Mouse (Mus musculus) retina, adult 2 months (tissue): ENCODE data around the gene Stk35.

Source experiments
- DNase-seq: peaks from one replicate; pipeline ENCODE4 v3.0.0-alpha.2; 2012; ENCODE audit warnings: low read depth, low spot score

Stk35 gene

DNA sequence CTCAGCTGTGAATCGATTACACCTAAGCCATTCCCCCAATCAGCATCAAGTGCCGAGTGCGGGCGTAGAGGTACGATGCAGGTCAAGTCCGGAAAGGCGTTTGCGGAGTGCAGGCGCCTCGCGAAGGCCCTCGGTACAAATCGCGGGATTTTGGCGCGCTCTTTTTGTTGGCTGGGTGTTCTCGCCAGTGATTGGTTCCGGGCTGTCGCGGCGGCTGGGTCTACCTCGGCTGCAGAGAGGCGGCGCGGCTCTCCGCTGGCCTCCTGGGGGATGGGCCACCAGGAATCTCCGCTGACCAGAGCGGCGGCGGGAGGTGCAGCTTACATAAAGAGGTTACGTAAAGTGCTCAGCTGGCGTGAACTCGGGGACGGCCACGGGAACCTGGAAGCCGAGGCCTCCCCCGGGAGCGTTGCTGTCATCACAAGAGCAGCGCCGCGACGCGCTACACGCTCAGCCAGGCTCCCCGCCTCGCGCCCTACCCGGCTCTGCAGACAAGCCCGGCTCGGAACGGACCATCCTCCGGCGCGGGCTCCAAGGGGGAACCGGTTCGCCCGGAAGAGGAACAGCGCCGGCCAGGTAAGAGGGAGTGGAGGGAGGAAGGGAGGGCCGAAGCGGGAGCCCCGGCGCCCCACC, at the start of gene Stk35:
Gene Stk35, plus strand, starts transcription at position 247 of the 633 bp plus-strand sequence.
- peak; percentile 82 for DNase-seq

DNA sequence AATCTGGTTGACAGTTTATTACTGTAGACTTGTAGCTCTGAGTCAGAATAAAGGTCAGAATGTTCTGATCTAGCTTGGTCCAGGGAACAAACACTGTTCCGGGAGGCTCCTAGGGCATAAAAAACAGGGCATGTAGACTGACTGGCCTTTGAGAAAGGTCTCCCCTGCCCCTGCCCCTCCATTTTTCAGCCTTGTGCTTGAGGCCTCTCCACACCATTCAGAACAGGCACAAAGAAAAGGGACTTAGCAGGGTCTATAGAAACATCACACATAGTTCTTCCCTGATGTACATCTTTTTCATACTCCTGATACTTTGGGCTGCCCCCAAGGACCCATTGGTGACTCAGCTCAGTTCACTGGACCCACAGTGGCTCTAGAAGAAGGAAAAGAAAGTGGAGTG, 18.3 kb upstream of the Stk35 start:
- no peak for DNase-seq

DNA sequence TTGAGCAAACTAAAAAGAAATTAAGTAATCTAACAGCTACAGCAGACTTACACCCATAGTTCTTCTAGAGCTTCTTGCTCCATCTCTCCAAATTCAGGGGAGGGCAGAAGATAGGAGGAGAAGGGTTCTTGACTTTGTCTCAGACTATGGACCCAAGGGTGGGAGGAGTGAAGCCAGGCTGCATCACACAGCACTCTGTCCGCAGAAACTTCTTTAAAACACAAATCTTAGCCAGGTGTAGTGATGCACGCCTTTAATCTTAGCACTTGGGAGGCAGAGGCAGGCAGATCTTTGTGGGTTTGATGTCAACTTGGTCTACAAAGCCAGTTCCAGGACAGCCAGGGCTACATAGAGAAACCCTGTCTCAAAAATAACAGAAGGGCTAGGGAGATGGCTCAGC, 3.8 kb upstream of the Stk35 start:
- DNase-seq: no peak

DNA sequence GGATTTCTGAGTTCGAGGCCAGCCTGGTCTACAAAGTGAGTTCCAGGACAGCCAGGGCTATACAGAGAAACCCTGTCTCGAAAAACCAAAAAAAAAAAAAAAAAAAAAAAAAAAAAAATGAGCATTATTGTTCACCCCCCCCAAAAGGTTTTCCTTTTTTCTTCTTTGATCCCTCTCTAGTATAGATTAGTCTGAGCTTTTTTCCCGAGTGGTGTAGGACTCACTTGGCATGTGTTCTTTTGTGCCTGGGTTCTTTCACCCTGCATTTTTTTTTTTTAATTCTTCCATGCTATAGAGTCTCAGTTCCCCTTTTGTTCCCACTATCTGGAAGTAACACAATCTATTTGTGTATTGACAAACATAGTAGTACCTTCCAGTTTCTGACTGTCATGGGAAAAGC, 2.6 kb upstream of the Stk35 start:
- DNase-seq: no peak

DNA sequence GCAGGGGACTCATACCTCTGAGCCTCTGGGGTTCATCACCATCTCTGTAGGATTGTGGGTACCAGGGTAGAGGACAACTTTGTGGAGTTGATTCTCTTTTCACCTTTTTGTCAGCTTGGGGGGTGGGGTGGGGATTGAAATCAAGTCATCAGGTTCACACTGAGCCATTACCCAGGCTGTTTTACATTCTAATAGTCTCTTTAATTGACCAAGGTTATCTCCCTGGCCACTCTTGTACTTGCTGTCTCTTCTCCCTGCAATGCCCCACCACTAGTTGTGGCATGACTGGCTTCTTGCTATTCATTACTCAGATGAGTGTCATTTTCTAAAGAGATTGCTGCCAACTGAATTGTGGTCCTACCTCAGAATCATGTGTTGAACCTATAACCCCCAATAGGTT, 1.9 kb upstream of the Stk35 start:
- no peak for DNase-seq

DNA sequence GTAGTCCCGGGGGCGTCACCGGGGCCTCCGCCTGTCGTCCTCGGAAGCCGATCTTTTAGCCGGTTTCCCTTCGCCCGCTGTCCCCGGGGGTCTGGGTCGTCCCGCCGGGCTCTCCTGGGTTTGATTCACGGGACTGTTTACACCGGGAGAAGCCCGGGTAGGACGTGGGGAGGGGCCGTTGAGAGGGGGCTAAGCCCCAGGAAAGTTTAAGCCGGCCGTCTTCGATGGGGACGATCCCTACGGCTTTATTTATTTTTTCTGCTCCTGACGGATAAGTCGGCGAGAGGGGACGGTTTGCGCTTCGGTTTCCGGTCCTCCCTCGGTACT, 550 bp downstream of the Stk35 start:
- no peak for DNase-seq

DNA sequence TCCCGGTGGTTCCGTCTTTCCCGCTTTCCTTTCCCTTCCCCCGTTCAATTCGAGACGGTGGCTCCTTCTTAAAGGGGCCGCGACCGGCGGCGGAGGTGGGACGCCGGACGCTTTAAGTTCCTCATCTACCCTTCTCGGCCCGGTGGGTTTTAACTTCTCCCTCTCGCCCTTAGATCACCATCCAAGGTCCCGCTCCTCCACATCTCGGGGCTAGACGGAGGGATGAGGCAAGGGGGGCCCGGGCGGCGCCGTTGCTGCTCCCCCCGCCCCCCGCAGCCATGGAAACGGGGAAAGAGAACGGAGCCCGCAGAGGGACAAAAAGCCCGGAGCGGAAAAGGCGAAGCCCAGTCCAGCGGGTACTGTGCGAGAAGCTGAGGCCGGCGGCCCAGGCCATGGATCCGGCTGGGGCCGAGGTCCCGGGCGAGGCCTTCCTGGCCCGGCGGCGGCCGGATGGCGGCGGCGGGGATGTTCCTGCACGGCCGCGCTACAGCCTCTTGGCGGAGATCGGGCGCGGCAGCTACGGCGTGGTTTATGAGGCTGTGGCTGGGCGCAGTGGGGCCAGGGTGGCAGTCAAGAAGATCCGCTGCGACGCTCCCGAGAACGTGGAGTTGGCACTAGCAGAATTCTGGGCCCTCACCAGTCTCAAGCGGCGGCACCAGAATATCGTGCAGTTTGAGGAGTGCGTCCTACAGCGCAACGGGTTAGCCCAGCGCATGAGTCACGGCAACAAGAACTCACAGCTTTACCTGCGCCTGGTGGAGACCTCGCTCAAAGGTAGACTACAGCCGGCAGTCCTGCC, 1.1 kb downstream of the Stk35 start:
- DNase-seq: peak; percentile 61

DNA sequence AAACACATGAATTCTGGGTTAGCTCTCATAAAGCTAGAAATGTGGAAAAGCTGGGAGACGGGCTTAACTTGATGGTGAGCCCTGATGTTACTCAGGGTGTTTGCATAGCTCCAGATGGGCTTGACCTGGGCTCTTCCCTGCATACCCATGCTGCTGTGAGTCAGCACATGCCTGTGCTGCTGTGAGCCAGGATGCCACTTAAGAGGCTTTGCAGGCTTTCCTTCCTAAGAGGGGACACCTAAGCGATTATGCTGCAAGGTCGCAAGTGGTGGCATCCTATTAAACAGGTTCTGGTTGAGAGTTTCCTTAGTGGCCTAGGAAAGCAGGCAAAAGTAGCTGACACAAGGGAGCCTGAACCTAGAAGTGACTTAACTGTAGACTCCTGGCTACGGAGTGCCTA, 5.2 kb downstream of the Stk35 start:
- DNase-seq: peak; percentile 93

DNA sequence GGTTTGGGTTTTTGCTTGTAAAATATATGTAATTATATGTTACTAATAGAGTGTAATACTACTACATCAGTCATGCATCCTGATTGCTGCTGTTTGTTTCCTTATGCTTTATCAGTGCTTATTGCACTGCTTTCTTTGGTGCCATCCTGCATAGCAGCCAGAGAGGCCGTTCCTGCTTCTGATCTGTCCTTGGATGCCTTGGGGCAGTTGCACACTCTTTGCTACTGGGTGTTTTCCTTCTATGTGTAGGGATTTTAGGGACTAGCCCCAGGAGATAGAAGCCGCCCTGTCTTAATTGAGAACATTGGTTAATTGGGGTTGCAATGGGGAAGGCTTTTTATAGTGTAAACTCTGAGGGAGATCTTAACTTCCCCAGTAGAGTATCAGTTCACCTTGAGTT, 6.2 kb downstream of the Stk35 start:
- DNase-seq: no peak

DNA sequence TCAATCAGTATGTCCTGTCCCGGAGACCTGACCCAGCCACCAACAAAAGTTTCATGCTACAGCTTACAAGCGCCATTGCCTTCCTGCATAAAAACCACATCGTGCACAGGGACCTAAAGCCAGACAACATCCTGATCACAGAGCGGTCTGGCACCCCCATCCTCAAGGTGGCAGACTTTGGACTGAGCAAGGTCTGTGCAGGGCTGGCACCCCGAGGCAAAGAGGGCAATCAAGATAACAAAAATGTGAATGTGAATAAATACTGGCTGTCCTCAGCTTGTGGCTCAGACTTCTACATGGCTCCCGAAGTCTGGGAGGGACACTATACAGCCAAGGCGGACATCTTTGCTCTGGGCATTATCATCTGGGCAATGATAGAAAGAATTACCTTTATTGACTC, 10.2 kb downstream of the Stk35 start:
- no peak for DNase-seq

DNA sequence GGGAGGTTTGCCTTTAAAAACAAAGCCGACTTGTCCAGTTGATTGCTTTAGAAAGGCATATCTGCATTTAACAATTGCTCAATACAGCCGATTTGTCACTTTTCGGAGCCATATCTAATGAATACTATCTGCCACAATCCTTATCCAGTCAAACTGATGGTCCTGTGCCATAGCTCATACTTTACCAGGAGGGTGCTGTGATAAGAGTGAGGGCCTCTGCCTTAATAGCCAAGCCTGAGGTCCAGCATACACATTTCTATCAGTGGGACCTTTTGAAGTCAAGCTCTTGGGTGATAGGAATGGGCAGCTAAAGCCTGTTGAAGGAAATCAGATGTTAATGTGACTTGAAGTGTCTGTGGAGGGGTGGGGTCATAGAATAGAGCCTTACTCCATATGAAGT, 13.7 kb downstream of the Stk35 start:
- no peak for DNase-seq

DNA sequence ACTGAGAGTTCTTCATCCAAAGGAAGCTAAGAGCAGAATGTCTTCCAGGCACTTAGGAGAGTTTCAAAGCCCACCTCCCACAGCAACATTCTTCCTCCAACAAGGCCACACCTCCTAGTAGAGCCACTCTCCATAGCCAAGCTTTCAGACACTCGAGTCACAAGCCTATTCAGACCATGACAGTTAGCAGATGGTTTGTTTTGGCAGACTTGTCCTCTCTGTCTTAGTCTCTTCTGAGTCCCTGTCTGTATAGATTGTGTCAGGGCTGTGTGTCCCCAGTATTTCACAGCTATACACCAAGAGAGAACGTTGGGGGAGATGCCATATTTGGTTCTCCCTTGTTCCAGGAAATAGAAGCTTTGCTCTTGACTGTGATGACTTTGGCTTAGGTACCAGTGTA, 14.8 kb downstream of the Stk35 start:
- DNase-seq: no peak

DNA sequence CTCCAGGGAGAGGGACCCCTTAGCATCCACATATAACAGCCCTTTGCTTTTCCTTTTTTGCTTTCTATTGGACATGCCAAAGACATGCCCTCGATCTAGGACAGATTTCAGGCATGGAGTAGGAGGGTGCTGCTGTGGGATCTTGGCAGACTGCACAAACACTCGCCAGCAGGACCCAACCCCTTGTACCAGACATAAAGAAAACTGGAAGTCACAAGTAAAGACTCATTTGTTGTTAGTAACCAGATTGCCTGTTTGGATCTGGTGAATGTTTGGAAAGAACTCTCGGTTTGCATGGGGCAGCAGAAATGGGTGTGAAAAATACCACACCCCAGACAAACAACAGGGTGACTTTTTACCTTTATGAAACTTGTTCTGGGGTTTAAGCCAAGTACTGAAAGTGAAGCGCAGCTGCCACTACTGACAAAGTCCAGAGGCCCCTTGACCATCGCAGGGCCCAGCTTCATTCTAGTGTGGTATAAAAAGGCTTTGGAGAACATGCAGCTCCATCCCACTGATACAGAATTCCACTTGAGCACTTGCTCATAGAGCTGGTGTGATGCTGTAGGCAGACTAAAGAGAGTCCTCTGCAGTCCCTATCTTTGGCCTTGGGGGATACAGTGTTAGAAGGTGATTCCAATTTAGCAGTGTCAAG, 17.4 kb downstream of the Stk35 start:
- DNase-seq: no peak

DNA sequence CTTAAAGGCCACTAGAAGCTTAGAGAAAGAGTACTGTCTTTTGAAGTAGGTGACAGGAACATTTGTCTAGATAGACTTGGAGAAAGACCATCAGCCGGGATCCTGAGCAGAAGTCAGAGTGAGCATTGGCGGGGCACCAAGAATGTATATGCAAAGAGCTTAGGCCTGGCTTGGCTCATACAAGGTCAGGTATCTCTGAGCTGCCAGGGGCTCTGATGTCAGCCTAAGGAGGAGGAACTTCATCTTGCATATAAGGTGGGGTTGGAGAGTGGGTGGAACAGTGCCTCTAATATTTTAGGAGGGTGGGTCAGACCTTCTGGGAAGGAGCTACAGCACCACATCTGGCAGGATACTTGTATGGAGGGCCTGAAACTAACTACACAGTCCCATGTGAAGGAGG, 18.6 kb downstream of the Stk35 start:
- DNase-seq: no peak

DNA sequence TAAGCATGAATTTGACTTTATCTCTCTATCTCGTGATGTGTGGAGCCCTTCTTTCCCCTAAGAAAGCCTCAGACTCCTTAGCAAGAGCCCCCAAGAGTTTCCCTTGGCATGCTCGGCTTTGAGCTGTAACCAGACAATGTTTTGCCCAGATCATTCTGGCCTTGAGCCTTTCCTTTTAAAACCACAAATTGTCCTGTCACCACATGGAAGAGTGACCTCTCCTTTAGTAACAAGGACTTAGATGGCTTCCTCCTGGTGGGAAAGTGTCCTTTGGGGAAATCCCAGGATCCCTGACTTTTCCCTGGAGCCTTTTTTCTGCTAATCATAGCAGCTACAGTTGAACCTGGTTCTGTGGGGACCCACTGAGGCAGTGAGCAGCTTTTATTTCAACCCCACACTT, 19.2 kb downstream of the Stk35 start:
- no peak for DNase-seq

DNA sequence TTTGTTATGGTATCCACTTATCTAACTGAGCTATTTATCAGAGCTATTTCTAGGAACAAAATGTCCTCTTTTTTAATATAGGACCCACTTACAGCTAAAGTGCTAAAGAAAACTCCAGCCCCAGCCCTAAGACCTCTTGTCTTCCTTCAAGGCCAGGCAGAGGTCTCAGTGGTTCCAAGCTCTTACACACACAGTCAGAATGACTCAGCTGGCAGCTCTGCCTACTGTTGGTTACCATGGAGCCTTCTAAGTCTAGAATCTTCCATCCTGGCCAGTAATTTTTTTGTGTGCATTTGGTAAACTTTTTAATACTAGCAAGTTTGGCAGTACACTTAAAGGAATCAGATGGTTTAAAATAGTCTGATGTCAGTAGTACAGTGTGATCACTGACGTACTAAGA, 19.6 kb downstream of the Stk35 start:
- DNase-seq: no peak

DNA sequence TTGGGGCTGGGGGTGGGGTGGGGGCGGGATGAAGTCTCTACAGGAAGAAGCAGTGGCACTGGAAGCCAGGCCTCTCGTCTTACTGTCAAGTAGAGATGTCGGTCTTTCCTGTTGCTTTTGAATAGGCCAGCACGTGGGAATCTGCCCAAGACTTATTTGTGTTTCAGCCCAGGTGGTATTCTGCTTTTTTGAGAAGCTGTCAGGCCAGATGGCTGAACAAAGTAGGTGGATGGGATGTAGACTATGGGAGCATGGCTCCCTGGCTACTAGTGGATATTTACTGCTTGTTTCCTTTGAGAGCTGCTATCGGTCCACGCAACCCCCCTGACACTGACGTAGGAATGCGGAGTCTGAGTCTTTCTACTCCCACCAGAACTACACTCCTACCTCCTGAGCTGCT, 20.7 kb downstream of the Stk35 start:
- no peak for DNase-seq

DNA sequence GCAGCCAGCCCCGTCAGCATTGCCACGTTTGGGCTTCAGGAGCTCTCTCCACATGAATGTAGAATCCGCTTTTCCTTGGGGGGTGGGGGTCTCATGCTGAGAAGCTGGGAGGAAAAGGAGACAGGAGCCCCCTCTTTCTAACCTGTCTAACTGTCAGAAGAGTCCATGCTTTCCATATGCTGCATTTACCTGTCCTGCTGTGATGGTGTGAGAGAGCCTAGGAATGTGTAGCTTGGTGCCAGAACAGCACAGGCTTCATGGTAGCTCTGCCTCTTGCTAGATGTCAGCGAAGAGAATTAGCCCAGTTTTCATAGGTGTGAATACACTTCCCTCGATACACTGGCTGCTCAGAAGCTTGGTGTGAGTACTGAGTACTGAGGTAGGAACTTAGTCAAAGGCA, 21.3 kb downstream of the Stk35 start:
- no peak for DNase-seq

DNA sequence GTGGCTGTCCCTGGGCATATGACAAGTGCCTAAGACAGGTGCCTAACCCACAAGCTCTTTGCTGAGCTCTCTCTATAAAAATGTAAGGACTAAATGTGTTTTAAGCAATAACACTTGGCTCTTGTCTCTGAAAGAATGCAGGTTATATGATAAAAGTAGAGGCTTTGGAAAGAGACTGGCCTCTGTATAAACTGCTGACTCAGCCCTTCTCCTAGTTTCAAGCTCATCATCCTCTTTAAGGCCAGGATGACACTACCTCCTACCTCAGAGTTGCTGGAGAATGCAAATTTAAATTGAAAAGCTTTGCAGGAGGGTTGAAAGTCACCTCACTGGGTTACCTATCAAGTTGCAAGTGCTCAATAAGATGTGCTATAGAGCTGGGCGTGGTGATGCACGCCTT, 23.0 kb downstream of the Stk35 start:
- no peak for DNase-seq

DNA sequence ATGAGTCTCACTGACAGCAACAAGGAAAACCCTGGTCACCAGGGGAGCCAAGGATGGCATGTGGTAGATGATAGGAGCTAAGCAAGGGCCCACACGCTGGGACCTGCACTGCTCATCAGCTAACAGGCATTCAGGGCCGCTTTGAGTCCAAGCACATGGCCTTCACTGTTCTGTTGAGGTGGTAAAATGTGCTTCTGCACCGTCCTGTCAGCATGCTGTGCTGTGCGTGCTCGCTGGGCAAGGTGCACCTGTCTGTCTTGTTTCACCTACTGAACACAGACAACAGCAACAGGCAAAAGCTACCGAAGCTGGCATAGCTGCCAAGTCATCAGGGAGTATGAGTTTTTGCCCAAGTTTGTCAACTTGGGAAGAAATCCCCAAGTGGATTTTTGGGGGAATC, 23.9 kb downstream of the Stk35 start:
- no peak for DNase-seq

DNA sequence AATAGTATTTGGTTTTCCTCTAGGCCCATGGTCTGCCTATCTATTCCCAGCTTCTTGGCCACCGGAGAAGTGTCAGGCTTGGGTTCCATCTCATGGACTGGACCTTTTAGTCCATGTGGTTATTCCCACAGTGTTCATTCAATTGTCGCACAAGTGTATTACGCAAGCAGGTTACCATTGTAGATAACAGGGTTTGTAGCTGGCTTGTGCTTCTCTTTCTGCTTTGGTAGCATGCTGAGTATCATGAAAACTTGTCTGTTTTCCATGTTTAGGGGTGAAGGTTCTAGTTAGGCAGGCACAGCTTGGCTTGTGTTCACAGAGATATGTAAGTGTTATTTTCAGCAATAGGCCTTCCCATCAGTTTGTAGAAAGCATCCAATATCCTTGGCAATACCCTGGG, 25.8 kb downstream of the Stk35 start:
- DNase-seq: no peak

DNA sequence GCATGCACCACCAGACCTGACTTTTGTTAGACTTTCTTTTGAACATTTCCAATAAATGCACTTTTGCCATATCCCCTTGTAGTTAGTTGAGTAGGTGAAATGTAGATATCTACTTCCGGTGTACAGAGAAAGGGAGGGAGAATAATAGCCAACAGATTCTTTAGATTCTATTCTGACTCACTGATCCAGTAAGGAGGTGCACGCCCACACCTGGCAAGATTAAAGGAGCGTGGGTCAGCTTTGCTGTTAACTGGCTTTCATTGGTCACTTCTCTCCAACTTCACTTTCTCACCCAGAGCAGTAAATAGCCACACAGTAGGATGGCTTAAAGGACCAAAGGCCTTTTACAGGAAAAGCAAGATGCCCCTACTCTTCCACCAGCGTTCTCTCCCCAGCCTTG, 32.7 kb downstream of the Stk35 start:
- DNase-seq: no peak

DNA sequence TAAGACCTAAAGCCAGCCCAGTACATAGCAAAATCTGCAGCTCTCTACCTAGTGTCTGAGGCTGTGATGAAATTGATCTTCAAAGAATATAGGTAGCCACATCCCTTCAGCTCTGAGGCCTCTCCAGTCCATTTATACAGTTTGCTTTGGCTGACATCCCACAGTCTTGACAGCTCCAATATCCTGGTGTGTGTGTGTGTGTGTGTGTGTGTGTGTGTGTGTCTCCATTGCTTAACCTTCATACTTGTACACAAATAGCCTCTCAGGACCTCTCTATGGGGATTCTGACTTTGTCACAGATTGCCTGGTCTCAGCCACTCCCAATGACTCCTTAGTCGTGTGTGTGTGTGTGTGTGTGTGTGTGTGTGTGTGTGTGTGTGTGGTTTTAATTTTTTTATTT, 33.9 kb downstream of the Stk35 start:
- DNase-seq: no peak
